Mouse (Mus musculus) B cell, adult 67 days (primary cell): ENCODE data around the gene Arhgdib. TPM values are rescaled to one million over a fixed set of nuclear protein-coding genes. Genes with fewer than 3 reads are reported as not detected.

Experiments used
- total RNA-seq, 2 experiments: library from RNA; stranded (reverse); gene quantifications; 4 replicates each; pipeline ENCODE4 v1.2.4; 2023

Arhgdib gene
- 1,000 to 10,000 TPM in 1 of 2 experiments, 100 to 1,000 TPM in 1; 992 to 1,053 TPM for total RNA-seq

GRCm38 (mm10) chr6:136941051-136942021 lies at the start of gene Arhgdib:
TSS of gene Arhgdib (minus strand) at chr6:136941899.

DNA sequence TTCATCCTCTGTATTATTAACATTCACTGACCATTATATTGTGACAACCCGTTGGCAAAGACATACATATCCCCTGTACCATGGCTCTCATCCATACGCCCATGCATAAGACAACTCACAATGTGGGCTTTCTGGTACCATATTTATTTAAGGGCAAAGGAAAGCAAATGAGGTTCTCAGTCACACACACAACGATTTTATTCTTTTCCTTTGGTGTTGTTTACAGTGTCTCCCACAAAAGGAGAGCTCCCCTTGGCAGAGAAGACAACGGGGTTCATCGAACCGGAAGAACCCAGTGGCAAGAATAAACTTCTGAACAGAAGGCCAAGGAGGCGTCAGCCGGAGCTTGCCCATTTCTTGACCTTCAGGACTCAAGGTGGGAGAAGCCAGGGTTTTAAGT lies 18.2 kb downstream of the Arhgdib start, which contains the start of gene Pde6h:
Pde6h (plus strand) TSS at position 301 of the 400 bp plus-strand sequence.

GRCm38 (mm10) chr6:136922080-136922479 lies 19.6 kb downstream of the Arhgdib start, which contains the start of gene Erp27:
TSS of gene Erp27 (minus strand) at chr6:136922180.

GRCm38 (mm10) chr6:136875670-136876069 lies 66.0 kb downstream of the Arhgdib start, which contains the start of gene Mgp:
TSS of gene Mgp (minus strand) at chr6:136875823.

Other genes starting within 250 kb of the Arhgdib start
- gene Gucy2c, start 160.1 kb downstream of the Arhgdib start, total RNA-seq = under 1 TPM in 1 of 2 experiments, not detected in 1; 0.18 TPM
- gene Hist4h4, start 137.5 kb downstream of the Arhgdib start, total RNA-seq = 10 to 100 TPM; 15.8 to 18.8 TPM
- 10 to 100 TPM; 49.2 to 56.7 TPM for gene H2afj, start 133.7 kb downstream of the Arhgdib start, total RNA-seq
- 1 to 10 TPM; 2.5 to 4.4 TPM for gene BC049715, start 114.3 kb downstream of the Arhgdib start, total RNA-seq
- 100 to 1,000 TPM; 207 to 229 TPM for gene Wbp11, start 113.7 kb downstream of the Arhgdib start, total RNA-seq
- gene Smco3, start 106.4 kb downstream of the Arhgdib start, total RNA-seq = not detected
- gene Art4, start 84.2 kb downstream of the Arhgdib start, total RNA-seq = under 1 TPM; 0.20 to 0.30 TPM
- not detected for gene Mgp, start 66.1 kb downstream of the Arhgdib start, total RNA-seq
- gene Erp27, start 19.7 kb downstream of the Arhgdib start, total RNA-seq = 10 to 100 TPM; 12.0 to 20.0 TPM
- not detected for gene Pde6h, start 18.1 kb downstream of the Arhgdib start, total RNA-seq
- not detected for gene Rerg, start 228.6 kb upstream of the Arhgdib start, total RNA-seq